Mouse (Mus musculus): Measurements from ENCODE around the gene Inpp5f.
A peak's percentile ranks its signal among the peaks of the same experiment; 100 is the strongest.
"Not testable (repeated sequence)": the region's sequence is repeated elsewhere in the genome, so short reads cannot be mapped to it uniquely, and the experiment has no call there.

Gene Inpp5f

DNA sequence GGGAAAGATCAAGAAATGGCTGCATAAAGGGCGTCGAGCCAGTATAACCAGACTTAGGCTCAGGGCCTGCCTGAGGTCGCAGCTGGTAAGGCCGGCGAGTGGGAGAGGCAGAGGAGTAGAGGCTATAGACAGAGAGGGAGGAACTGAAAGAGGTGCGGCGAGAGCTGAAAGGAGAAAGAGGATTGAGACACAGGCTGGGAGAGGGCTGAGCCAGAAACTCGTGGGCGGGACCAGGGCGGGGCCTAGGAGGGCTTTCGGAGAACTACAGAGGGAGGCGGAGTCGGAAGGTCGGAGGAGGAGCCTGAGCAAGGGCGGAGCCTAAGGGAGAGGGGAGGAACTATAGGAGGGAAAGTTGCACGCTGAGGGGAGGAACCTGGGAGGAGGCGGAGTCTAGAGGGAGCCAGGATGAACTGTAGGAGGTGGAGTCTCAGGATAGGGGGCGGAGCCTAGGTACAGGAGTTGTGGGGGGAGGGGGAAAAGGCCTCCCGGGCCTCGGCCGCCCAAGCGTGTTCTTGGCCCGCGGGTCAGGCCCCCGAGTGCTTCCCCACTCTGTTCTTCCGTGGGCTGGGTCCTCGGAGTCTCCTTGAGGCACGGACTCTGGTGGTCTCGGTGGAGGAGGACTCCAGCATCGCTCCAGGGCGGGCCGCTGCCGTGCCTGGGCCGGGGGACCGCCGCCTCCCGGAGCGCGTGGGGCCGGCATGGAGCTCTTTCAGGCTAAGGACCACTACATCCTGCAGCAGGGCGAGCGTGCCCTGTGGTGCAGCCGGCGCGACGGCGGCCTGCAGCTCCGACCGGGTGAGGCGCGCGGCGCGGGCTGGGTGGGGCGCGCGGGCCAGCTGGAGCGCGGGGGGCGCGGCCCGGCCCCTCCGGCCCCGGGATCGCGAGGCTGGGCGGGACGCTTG is at the start of gene Inpp5f:
TSS of gene Inpp5f (plus strand) at position 432 of the 902 bp plus-strand sequence.
- peak; percentile 100 for DNase-seq (ENCODE audit: low spot score)

DNA sequence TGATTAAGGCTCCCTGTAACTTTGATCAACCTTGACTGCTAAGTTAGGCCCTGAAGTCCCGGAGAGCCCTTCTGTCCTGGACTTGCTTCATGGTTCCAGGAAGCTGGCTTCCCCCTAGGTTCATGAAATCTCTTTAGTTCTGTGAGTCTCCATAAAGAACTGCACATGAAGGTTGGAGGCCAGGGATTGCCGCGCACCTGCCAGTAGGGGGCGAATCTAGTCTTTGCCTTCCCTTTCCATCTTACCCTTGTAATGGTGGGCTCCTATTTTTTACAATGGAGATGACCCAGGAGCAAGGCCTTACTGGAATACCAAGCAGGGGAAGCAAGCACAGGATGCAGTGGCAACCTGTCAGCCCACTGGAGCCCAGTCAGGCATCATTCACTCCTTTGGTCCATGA is 47.8 kb upstream of the Inpp5f start:
- DNase-seq (ENCODE audit: low spot score) = no peak

DNA sequence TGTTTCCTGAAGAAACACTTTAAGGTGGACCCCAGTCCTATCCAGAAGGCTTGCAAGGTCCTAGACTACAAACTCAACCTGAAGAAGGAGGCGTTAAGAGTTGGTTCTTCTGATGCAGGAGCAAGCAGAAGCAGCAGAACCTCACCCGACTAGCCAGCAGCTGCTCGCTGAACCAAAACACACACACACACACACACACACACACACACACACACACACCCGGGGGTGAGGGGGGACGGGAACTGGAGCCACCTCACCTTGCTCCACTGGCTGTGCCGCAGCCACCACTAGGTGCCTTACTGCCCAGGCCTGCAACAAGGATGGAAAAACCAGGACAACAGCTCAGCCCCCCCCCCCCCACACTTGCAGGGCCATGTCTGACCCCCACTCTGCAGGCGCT is 44.8 kb upstream of the Inpp5f start:
- no peak for DNase-seq (ENCODE audit: low spot score)

DNA sequence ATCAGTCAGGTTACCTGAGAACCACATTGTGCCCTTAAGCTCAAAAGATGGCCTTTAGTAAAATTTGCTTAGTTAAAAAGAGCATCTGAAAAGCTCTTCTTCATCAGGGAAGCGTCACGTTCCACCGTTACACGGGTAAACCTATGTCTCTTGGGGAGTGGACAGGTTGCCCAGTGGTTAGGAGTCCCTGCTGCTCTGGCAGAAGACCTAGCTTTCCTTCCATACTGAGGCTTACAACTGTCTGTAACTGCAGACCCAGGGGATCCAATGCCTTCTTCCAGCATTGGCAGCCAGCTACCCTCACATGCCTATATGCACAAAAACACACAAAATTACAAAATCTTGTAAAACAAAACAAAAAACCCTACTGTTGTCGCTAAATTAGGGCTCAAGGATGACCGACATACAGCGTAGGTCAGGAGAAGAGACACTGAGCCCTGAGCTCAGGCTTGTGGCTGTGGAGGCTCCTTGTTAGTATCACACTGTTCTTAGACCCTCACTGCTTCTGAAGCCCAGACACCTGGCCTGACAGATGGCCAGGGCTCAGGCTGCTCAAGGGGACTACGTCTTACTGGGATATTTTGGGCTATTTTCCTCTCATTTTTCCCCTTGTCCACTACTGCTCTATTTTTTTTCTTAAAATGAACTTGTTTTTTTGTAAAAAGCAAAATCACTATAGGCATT is 43.4 kb upstream of the Inpp5f start:
- no peak for DNase-seq (ENCODE audit: low spot score)

DNA sequence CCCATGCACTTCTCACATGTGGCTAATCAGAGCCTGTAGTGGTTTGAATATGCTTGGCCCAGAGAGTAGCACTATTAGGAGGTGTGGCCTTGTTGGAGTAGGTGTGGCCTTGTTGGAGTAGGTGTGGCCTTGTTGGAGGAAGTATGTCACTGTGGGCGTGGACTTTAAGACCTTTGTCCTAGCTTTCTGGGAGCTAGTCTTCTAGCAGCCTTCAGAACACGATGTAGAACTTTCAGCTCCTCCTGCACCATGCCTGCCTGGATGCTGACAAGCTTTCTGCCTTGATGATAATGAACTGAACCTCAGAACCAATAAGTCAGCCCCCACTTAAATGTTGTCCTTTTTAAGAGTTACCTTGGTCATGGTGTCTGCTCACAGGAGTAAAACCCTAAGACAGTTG is 41.7 kb upstream of the Inpp5f start:
- not testable (repeated sequence) for DNase-seq (ENCODE audit: low spot score)

DNA sequence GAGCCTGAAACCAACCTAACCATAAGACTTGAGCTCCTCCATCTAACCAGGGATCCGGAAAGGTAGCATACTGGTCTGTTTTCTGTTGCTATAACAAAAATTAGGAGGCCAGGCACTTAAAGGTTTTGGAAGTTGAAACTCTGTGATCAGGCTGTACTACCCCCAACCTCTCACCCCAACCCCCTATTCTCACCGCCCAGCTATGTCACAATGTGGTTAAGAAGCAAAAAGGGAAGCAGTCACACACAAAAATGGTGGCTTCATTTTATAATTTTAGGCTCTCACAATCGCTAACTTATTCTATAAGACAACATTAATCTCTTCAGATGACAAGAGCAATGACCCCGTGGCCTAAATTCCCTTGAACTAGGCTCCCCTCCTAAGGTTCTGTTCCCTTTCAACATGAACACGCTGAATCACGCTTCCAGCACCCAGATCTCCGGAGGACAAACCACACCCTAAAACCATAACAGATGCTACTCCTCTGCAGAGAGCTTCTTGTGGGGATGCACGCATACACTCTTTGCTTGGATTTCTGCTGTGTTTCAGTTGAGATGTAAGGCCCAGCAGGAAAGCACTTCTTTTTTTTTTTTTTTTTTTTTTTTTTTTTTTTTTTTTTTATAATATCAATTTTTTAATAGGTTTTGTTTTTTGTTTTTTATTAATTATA is 41.0 kb upstream of the Inpp5f start:
- DNase-seq (ENCODE audit: low spot score) = no peak

DNA sequence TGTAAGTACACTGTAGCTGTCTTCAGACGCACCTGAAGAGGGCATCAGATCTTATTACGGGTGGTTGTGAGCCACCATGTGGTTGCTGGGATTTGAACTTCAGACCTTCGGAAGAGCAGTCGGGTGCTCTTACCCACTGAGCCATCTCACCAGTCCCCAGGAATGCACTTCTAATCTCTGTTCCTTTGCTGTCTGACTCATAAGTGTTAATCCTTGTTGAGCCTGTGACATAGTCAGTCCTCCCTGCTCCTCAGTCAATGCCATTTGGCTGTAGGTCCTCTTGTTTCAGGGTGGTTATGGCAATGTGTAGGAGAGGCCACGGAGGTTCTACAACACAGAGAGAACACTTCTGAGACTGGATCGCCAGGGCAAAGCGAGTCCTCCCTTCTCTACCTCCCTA is 40.5 kb upstream of the Inpp5f start:
- not testable (repeated sequence) for DNase-seq (ENCODE audit: low spot score)

DNA sequence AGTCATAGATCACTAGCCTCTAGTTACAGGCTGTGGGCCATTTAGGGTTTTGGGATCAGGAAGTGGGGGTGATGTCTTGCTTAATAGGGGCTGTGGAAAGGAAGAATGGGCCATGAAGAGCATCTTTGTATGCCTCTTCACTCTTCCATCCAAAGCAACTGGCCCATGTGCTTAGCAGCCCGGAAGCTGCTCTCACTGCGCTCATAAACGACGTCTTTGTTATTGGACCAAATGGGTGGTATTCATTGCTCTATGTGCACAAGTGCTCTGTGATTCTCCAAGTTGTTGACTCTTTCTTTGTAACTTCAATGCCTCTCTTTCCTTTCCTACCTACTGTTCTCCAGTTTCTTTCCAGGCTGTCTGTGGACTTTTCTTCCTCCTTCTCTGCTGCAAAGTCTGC is 39.1 kb upstream of the Inpp5f start:
- DNase-seq (ENCODE audit: low spot score) = no peak

DNA sequence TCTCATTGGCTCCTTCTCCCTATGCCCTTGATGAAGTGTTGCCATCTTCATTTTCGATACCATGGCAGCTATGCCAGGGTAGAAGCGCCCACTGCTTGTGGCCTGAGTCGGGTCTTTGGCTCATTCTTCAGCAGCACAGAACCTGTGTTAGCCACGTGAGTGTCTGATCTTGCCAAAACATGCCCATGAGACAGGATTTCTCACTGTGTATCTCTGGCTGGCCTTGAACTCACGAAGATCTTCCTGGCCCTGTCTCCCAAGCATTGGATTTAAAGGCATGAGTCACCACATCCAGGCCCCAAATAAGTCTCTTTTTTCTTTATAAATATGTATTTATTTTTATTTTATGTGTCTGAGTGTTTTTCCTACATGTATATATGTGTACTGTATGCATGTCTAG is 35.9 kb upstream of the Inpp5f start:
- no peak for DNase-seq (ENCODE audit: low spot score)

DNA sequence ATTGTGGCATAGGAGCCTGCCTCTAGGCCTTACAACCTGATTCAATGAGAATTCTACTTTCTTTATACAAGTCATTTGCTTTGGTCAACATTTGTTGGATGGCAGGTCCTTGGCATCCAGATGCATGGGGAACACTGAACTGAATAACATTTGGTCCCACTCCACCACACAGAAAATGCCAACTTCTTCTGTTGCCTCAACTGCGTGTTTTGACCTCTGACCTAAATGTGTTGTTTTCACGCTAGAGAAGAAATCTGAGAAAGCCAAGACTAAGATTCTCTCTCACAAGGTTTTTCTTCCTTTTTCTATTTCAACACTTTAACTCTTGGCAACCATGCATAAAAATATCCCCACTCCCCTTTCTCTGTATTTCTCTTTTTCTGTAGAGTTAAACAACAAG is 35.3 kb upstream of the Inpp5f start:
- no peak for DNase-seq (ENCODE audit: low spot score)

DNA sequence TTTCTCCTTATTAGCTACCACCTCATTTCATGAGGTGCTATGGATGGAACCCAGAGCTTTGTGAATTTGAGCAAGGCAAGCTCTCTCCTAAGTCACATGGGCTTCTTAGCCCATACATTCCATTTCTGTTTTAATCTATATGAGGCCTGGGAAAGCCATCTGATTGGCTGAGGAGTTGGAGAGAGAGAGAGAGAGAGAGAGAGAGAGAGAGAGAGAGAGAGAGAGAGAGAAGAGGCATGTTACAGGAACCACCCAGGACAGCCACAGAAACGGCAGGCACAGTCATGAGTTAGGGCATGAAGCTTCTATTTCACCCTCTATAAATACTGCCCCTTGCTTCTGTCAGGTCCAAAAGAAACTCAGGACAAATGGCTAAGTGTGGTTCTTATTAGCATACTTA is 33.5 kb upstream of the Inpp5f start:
- no peak for DNase-seq (ENCODE audit: low spot score)

DNA sequence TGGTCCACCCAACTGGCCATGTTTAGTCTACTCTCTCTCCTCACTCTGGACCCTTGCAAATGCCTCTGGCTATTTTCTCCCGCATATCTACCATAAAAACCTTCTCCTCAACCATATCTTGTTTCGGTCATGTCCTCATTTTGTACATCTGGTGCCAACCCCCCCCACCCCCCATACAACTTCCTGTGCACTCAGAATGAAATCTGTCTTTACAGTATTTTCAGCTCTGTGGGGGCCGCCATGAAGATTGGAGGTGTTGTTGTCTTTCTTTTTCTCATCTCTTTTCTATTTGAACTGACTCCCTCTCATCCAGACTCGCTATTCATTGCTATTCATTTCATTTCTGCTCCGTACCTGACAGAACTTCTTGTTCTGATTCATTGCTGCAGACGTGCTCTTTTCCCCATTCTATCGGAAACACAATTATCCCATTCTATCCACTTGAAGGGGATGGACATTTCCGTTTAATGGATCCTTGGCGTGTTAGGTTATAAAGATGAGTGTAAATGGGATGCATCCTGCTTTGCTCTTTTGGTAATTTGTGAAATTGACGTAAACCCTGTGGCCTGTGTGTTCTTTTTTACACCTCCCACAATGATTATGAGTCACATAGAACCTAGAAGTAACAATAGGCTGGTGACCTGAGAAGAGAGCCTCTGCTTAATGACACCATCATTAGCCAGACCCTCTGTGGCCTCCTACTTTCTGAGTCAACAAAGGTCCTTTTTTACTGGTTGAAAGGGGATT is 32.8 kb upstream of the Inpp5f start:
- no peak for DNase-seq (ENCODE audit: low spot score)

DNA sequence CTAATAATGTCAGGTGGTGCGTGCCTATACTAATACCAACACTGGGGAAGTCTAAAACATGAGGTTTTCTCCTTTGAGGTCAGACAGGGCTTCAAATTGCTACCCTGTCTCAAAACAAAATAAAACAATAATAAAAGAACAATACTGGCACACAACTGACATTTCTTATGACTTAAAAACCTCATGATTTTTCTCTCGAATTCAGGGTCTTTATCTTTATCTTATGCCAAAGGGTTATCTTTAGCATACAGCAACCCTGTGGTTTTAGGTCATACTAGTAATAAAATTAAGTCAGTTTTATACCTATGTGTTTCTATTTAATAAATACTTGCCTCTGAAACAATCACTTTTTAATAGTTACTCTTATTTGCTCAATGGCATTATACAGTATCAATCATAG is 31.7 kb upstream of the Inpp5f start:
- no peak for DNase-seq (ENCODE audit: low spot score)

DNA sequence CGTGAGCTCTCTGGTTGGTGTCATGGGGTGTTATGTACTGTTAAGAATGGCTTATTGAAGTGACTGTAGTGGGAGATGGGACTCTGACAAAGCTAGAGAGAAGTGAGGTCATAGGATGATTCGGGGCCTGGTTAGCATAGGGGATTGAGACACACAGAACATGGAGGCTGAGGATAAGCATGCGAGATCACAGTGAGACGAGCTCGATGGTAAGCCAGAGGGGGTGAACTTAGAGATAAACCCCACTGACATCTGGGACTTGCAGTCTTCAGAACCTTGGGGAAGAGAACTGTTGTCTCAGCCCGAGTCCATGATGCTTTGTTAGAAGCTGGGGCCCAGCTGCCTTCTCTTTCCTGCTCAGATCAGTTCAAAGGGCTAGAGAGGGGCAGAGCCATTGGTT is 30.8 kb upstream of the Inpp5f start:
- no peak for DNase-seq (ENCODE audit: low spot score)

DNA sequence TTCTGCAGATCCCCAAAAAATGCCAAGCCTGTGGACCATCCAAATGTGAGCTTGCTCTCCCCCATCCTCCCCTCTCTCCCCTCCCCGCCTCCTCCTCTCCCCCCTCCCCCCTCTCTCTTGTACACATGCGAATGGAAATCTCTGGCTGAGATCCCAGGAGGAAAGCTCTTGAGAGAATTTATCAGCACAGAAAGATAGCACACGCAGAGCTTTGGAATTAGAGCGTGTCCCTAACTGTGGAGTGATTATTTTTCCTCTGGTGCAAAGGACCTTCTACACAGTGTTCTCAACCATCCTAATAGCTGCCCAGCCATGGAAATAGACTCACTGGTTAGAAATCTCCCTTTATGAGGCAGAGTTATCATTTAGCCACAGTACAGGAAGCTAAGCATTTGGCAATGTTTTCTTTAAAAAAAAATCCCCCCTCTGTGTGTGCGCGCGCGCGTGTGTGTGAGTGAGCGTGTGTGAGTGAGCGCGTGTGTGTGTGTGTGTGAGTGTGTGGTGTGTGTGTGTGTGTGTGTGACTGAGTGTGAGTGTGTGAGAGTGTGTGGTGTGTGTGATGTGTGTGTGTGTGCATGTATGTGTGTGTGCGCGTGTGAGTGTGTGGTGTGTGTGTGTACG is 29.2 kb upstream of the Inpp5f start:
- DNase-seq (ENCODE audit: low spot score) = no peak

DNA sequence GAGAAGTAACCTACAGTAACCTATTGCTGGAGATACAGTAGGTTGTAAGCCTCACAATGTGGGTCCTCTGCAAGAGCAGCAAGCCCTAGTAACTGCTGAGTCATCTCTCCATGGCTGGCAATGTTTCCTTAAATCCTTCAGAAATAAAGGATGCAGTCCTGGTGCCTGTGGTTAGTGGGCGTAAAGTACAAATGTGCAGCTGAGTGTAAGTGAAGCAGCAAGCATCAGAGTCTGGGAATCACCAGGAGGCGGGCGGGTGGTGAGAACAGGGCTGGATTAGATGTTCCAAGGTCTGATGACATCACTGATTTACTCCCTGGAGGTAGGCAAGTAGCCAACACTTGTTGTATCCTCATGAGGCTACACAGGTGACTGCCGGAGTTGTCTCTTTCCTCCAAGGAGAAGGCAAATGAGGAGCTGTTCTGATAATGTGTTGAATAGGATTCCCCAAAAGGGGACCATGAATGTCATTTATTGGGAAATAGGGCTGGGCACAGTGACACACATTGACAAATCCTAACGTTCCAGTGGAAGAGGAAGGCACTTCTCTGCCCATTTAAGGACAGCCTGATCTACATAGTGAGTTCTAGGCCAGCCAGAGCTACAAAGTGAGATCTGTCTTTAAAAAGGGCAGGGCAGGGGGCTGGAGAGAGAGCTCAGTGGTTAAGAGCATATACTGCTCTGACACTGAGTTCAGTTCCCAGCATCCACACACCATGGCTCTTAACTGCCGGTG is 27.7 kb upstream of the Inpp5f start:
- no peak for DNase-seq (ENCODE audit: low spot score)

DNA sequence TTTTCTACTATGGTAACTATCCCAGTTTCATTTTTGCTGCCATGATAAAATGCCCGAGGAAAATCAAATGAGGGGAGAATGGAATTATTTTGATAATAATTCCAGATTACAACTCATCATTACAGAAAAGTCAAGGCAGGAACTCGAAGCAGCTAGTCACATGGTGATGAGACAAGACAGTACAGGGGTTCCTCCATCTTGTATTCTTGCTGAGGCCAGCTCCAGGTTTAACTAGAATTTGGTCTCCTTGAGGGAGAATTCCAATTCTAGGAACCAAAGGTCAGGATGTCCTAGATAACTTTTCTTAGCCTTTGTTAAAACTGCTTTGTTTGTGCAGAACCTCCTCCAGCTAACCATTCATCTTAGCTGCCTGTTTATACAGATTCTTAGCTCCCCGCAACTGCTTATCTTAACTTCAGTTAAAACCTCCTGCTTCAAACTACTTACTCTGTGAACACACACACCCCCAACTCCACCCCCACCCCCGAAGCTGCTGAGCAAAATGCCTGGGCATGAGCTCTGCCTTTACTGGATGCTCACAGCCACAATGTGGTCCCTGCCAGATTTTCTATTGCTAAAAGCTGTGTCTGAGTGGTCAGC is 23.7 kb upstream of the Inpp5f start:
- DNase-seq (ENCODE audit: low spot score) = no peak

DNA sequence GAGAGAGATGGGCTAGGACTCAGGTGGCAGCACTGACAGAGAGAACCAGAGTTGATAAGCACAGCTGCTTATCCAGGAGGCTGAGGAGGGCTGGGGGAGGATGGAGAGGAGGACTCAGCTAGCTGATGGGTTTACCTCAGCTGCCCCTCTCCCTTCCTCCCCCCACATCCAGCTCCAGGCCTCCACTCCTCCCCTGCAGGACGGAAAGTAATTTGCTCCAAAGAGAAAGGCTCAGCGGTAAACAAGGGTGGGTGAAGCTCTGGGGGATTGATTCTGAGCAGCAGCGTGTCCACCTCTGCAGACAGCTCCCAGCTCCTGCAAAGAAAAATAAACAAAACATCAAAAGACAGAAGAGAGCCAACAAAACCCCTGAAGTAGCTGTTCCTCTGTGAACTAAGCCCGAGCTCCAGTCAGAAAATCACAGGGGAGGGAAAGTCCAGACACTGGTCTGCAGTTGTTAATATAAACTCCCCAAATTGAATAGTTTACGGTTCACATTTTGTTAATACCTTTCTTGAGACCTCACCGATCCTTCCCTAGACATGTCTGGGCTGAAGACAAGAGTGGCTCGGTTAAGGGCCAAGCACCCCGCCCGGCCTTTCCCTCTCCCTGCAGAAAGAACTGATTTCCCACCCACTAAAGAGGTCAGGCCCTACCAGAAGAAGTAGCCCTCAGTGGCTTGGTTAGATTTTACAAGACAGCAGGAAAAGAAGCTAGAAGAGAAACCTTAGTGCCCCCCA is 19.6 kb upstream of the Inpp5f start:
- DNase-seq (ENCODE audit: low spot score) = no peak

DNA sequence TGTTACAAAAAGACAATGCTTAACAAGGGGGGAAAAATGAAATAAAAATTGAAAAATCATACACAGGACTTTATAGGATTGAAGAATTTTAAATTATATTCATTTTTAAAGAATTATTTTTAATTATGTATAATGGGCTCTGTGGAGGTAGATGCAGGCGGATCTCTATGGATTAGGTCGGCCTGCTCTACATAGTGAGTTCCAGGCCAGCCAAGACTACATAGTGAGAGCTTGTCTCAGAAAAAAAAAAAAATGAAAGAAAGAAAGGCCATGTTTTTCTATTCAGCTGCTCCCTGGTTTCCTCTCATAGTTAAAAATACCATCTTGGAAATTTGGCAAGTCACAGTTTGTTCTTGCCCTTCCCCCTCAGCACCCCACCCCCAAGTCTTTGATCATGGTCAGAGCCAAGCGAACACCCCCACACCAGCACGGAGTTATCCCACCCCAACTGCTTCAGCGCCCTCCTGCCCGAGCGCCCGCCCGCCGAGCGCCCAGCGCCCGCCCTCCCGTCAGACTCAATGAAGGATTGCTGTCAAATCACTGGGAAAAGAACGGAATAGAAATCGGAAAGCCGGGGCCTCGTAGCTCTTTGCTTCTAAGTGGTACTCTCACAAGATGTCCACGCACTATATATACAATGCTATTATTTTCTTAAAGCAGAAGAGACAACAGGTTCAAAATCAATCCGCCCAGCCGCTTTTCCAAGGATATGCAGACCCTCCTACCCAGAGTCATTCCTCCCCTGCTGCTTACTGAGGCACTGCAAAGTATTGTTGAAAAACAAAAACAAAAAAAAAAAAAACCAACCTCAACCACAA is 18.8 kb upstream of the Inpp5f start:
- no peak for DNase-seq (ENCODE audit: low spot score)
